Mouse (Mus musculus) mature B cell (primary cell): Measurements from ENCODE around the gene Micall2.
"Not testable (repeated sequence)": the region's sequence is repeated elsewhere in the genome, so short reads cannot be mapped to it uniquely, and the experiment has no call there.

Experiments used
- in situ Hi-C: fragments of 300-500 bp; cut with MboI; formaldehyde crosslinking; loops from 2 replicates; pipeline ENCODE4 v1.14.3; 2019

Micall2 gene

GRCm38 (mm10) chr5:139730712-139731486 lies 5.2 kb downstream of the Micall2 start:
- in situ Hi-C loops = no loop called here

GRCm38 (mm10) chr5:139727261-139727660 lies 8.9 kb downstream of the Micall2 start:
- in situ Hi-C loops = no loop called here

GRCm38 (mm10) chr5:139726186-139726585 lies 9.9 kb downstream of the Micall2 start:
- in situ Hi-C loops = no loop called here

- in situ Hi-C loops = no loop called here
These were observed 11.6 kb downstream of the Micall2 start for GRCm38 (mm10) chr5:139724336-139725116.

- in situ Hi-C loops = no loop called here
These were observed 13.0 kb downstream of the Micall2 start for GRCm38 (mm10) chr5:139723113-139723512.

GRCm38 (mm10) chr5:139722709-139723108 lies 13.4 kb downstream of the Micall2 start:
- in situ Hi-C loops = no loop called here

- in situ Hi-C loops = no loop called here
These were observed 17.2 kb downstream of the Micall2 start for GRCm38 (mm10) chr5:139718949-139719348.

GRCm38 (mm10) chr5:139718540-139718939 lies 17.6 kb downstream of the Micall2 start:
- in situ Hi-C loops = no loop called here

GRCm38 (mm10) chr5:139717723-139718122 lies 18.4 kb downstream of the Micall2 start:
- in situ Hi-C loops = no loop called here

- in situ Hi-C loops = no loop called here
These were observed 29.6 kb downstream of the Micall2 start for GRCm38 (mm10) chr5:139706496-139706895.

- in situ Hi-C loops = no loop called here
These were observed 33.2 kb downstream of the Micall2 start for GRCm38 (mm10) chr5:139702905-139703304.

GRCm38 (mm10) chr5:139702236-139702635 lies 33.9 kb downstream of the Micall2 start:
- in situ Hi-C loops = no loop called here

GRCm38 (mm10) chr5:139696954-139697353 lies 39.2 kb downstream of the Micall2 start:
- in situ Hi-C loops = no loop called here

- in situ Hi-C loops = not testable (repeated sequence)
These were observed 40.3 kb downstream of the Micall2 start for GRCm38 (mm10) chr5:139695876-139696275.

- in situ Hi-C loops = no loop called here
These were observed 41.1 kb downstream of the Micall2 start for GRCm38 (mm10) chr5:139694989-139695571.

- in situ Hi-C loops = no loop called here
These were observed 41.7 kb downstream of the Micall2 start for GRCm38 (mm10) chr5:139694292-139694988.

- in situ Hi-C loops = no loop called here
These were observed 45.3 kb downstream of the Micall2 start for GRCm38 (mm10) chr5:139690791-139691190.

- in situ Hi-C loops = no loop called here
These were observed 47.8 kb downstream of the Micall2 start for GRCm38 (mm10) chr5:139688356-139688755.

- in situ Hi-C loops = no loop called here
These were observed 48.5 kb downstream of the Micall2 start for GRCm38 (mm10) chr5:139687646-139688045.

- in situ Hi-C loops = no loop called here
These were observed 49.4 kb downstream of the Micall2 start for GRCm38 (mm10) chr5:139686530-139687249.

GRCm38 (mm10) chr5:139683228-139683627 lies 52.9 kb downstream of the Micall2 start:
- in situ Hi-C loops = no loop called here
